Mouse (Mus musculus) urinary bladder, adult 2 months (tissue): ENCODE data around the gene Wars. TPM values are rescaled to one million over a fixed set of nuclear protein-coding genes. Genes with fewer than 3 reads are reported as not detected.

Experiments used
- DNase-seq: peaks from one replicate; pipeline ENCODE4 v3.0.0; 2022; ENCODE audit warnings: low spot score
- polyA plus RNA-seq: library from polyadenylated mRNA; depleted of rRNA; stranded (reverse); fragments of >200 nt; gene quantifications from 2 replicates; pipeline ENCODE4 v1.2.3, GENCODE M21; 2012

The Wars gene
- polyA plus RNA-seq, 1 experiment, result 61.9 TPM

GRCm38 (mm10) chr12:108906398-108906797 lies 12.4 kb upstream of the Wars start:
- DNase-seq, result no peak

DNA sequence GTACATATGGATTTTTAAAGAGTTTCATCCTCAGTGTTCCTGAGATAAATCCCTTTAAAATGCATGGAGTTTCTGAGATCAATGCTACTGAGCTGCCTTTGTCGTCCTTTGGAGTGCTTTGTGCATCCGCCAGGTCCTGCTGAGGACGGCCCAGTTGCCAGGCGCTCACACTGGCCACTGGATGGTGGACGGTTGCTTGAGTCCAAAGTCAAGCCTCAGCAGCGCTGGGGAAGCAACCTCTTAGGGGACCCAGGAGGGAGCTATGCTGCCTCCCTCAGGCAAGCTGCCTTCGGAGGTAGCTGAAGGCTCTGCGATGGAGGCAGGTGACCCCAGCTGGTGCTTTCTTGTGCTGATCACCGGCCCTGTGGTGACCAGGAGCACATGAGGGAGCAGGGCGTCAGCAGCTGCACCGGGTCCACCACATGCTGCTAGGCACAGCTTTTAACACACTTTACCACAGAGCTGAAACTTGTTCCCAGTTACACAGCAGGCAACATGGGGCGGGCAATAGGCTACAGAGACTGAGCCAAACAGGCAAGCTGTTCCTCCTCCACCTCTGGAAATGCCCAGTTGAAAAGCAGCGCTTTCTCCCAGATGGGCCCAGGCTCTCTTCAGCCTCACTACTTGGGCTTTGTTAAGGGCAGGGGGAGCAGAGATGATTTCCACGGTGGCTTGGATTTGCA lies 11.8 kb upstream of the Wars start:
- no peak for DNase-seq

DNA sequence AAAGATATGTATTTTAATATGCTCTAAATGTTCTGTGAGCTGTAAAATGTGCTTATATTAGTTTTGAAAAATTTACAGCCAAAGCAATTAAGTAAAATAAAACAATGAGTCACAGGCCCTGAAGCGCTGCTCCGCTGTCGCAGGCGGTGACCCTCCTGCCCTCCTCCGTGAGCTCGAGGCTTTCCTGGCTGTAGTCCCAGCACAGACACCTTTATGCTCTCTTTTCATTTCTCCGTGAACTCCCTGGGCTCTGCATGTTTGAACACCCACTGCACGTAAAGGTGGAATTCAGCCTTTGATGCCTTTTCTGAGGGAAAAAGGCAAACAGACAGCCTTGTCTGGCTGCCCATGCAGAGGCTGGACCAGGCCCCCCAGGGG lies 10.3 kb upstream of the Wars start:
- DNase-seq, result no peak

DNA sequence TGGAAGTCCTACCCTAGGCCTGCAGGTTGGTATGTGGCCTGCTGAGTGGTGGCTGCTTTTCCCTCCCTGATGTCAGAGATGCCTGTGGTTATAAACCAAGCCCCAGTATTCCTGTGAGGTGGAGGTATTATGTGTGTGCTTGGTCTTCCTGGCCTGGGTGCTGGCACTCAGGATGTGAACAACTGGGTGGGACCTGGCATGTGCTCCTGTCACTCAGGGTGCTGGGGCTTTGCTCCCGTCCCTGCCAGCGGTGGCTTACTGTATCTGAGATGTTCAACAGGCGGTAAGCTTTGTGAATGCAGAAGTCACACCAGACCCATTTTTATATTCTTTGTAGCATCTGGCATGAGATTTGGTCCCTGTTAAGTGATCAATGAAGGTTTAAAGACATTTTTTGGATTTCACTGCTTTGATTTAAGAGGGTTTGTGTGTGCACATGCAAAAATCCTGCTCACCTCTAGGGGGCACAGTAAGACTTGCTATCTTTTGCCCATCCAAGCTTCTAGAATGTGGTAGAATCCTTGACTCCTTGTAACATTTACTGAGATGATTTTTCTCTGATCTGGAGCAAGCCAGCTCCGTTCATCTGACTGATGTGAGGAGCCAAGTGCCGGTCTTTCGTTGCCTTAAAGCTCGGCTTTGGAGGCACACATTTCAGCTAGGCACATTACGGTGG lies 9.8 kb upstream of the Wars start:
- no peak for DNase-seq

DNA sequence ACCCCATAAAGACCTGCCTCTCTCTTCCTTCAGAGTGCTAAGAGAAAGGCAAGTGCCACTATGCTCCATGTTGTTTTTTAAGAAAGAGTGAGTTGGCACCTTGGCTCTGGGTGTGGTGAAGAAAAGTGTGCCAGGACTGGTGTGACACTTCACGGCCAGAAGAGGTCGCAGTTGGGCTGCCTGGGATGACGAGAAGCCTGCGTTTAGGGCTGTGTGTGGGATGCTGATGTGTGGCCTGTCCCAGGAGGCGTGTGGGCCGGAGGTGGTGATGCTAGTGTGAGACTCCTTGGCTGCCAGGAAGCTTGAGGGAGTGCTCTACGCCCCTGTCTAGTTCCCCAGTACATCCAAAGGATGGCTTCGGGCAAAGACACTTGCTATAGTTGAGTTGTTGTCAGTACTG lies 9.0 kb upstream of the Wars start:
- no peak for DNase-seq

- DNase-seq, result no peak
Measured at GRCm38 (mm10) chr12:108901346-108901745, 7.4 kb upstream of the Wars start.

DNA sequence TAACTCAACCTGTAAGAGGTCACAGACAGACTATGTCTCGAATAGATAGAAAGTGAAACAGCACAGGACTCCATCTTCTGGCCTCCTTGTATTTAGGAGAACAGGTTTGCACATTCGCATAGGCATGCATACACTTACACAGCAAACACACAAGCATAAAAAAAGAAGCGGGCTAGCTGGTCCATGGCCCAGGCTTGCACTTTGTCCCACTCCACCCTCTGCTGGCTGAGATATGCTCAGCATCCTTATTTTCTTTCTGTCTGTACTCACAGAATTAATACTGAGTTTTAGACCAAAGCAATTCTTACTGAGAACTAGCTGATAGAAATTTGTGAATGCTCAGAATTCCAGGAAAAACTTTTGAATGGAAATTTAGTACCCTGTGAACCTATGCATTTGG lies 2.0 kb upstream of the Wars start:
- no peak for DNase-seq

DNA sequence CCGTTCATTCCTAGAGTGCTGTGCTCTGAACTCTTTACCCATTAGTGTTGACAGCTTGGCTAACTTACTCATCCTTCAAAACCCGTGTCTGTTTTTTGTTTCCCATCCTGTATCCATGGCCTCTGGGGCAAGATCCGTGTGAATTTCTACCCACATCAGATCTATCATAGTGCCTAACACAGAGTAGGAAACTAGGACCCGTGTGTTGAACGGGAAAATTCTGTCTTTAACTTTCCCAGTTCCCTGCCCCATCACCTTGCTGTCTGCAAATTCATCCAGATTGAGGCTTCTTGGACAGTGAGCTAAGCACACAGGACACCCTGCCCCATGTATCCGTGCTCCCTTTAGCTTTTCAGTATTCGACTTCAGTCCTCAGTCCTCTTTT lies 450 bp upstream of the Wars start:
- DNase-seq, result no peak

DNA sequence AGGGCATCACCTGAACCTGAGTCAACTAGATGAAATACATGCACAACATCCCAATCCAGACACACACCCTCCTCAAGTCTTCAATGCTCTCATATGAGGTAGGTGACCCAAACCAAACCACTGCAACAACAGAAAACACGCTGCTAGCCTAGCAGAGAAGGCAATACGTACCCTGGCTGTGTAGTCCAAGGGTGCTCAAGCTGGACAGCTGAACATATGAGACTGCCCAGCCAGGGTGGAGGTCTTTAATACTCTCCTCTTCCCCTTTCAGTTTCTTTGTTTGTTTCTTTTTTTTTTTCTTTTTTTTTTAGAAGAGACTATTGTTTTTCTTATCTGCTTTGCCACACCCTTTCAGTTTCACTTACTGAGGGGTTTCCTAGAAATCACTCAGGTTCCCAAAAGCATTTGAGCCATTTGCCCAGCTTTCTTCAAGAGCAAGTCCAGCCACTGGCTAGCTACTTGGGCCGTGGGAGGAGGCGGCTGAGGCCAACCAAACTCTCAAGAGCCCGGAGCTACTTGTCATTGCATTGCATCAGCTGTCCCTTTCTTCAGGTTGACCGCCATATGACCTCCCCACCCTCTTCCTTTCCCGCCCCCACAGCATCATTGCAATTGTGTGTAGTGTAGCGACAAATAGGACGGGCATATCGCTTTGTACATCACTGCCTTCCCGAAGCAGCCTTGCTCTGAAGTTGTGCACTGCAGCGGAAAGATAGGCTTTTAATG lies 822 bp downstream of the Wars start, which contains the start of gene Wdr25:
Gene Wdr25, plus strand, starts transcription at position 643 of the 726 bp plus-strand sequence.
- DNase-seq, result no peak

DNA sequence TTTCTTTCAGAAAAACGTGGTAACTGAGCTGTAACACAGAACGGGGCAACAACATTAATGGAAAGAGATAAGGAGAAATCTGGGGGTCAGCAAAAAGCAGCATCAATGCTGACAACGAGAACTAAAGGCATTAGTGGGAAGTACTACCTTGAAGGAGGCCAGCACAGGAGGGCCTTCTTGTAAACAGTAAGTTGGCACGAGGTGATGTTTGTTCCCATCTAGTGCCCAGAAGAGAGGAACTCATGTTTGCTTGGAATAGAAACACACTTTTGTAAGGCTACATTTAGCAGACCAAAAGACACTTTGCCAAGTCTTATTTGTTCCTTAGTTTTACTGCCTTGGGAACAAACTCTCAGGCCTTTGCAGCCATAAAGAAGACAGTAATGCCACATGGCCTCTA lies 5.3 kb downstream of the Wars start:
- no peak for DNase-seq

- DNase-seq, result no peak
Measured at GRCm38 (mm10) chr12:108887077-108887476, 6.9 kb downstream of the Wars start.

GRCm38 (mm10) chr12:108885906-108886305 lies 8.1 kb downstream of the Wars start:
- DNase-seq, result no peak

- no peak for DNase-seq
Measured at GRCm38 (mm10) chr12:108882776-108883175, 11.2 kb downstream of the Wars start.

DNA sequence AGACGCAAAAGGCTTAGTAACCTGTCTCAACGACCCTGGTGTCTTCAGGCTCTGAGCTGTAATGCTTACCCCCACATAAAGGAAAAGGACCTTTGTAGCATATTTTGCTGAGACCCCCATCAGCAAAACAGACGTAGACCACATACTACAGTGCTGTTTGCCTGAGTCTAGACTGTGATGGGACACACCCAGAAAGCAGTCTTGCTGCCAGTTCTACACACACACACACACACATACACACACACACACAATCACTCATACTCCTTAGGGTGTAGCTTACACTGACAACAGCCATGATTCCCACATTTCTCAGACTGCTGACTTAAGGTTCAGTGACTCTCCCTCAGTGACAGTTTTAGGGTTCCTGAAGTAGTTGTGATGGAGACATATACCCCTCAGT lies 12.8 kb downstream of the Wars start:
- DNase-seq, result no peak

DNA sequence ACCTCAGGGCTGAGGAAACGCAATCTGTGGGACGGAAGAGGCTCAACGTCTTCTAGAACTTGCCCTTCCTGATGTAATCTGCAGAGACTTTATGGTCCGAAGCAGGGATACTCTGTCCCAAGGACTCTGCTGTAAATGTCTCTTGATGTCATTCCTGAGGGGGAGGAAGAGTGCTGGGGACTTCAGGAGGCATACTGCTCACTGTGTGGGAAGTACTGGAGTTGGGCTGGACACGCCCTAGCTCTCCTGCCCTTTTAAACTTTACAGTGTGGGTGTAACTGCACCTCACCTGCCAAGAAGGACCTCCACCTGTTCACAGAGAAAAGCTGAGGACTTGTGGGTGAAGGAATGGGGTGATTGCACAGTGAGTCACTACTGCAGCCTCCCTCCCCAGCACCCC lies 13.4 kb downstream of the Wars start:
- no peak for DNase-seq

DNA sequence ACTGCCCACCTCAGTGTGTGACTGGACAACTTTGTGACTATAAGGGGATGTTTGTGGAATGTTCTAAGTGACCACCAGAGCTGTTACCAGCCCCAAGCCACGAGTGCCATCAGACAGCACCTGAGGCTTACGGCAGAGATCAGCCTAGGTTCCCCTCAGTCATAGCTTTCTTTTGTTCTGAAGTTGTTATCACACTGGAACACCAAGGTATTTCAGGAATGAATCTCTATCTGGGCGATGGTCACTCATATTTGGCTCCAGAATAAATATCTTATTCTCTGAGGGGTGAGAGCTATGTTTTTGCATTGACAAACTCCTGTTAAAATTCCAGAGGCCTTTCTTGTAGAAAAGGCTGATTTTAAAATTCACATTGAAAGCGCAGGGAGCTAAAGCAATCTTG lies 14.8 kb downstream of the Wars start:
- DNase-seq, result no peak

- no peak for DNase-seq
Measured at GRCm38 (mm10) chr12:108873122-108873521, 20.9 kb downstream of the Wars start.

DNA sequence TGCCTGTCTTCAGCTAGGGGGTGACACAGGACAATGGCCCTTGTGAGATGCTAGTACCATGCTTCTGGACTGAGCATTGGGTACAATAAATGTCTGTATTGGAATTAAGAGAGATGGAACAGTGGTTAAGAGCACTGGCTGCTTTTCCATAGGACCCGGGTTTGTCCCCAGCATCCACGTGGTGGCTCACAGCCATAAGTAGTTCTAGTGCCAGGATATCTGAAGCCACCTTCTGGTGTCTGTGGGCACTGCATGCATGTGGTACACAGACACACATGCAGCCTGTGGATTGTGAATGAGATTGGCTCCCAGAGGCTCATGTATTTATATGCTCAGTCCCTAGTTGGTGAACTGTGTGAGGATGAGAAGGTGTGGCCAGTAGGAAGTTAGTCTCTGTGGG lies 24.4 kb downstream of the Wars start:
- DNase-seq, result no peak

- no peak for DNase-seq
Measured at GRCm38 (mm10) chr12:108865007-108865494, 28.9 kb downstream of the Wars start.

- DNase-seq, result no peak
Measured at GRCm38 (mm10) chr12:108858486-108858885, 35.5 kb downstream of the Wars start.

DNA sequence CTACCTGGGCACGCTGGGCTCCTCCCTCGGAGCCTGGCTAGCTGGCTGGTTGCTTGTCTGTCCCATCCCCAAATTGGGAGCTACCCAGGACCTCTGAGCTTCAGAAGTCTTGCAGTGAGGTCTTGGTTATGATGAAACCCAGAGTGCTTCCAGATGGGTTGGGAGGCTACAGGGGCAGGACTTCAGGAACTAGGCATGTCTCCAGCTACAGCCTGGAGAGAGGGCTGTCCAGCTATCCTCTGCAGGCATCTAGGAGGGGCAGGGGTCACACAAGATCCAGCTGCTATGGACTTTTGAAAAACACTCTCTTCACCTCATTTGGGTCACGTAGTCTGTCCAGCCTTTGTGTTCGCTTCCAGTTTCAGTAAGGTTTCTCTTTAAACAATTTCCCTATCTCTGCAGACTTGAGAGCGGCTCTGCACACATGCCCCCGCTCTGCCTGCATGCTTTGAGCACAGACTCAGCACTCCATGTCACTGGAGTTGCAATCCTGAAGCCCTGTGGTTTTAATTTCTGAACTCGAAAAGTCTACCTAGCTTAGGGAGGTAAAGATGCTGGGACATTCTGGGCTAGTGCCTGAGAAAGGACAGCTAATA lies 36.3 kb downstream of the Wars start:
- no peak for DNase-seq

- no peak for DNase-seq
Measured at GRCm38 (mm10) chr12:108857109-108857508, 36.9 kb downstream of the Wars start.

DNA sequence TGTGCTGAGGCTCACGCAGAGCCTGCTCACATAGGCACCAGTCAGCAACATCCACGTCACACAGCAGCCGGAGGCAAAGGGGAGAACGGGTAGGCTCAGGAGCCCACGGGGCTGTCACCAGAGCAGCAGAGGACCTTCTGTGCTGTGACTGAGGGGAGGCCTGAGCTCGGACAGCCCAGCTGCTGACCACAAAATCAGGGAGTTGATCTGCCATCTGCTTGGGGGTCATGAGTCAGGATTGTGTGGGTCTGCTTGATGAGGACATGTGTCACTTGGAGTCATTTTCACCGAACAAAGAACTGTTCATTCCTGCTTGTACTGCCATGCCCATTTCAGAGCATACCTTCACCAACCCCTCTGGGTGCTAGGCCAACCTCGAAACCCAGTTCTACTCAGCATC lies 37.8 kb downstream of the Wars start:
- no peak for DNase-seq
